Comparison of ENCODE assay signal across 8 mouse cellular contexts in the genomic region with DNA sequence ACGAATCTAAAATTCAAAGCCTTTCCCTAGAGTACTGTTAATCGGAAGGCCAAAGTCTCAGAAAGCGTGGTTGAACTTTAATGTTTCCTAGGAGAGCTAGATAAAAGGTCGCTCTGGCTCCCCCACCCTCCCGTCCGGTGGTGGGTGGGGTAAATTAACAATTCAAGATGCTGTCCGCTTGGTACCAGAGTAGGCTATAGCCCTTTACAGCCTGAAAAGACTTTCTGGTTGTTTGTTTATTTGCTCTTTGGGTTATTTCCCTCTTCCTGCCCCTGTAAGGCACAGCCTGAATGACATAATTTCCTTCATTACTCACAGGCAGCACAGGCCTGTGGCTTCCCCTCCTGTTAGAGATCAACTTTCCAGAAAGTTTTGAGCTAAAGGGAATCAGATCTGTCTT. TPM values are rescaled to one million over a fixed set of nuclear protein-coding genes. Genes with fewer than 3 reads are reported as not detected.
DNase-seq lines count a peak whose midpoint lies in the region; ATAC-seq lines count a peak whose summit lies in the region.

No protein-coding gene starts in this region.

- H3K4me2 ChIP-seq in limb, embryonic 11.5 days (ENCODE audit: low read depth, severe bottlenecking), result no peak overlapping the region
- H3K4me2 ChIP-seq in forebrain, embryonic 16.5 days (ENCODE audit: low read length), result no peak overlapping the region

- no peaks in the 10 kb centered on the region for H3K9me3 ChIP-seq in limb, embryonic 11.5 days (ENCODE audit: control insufficient read depth, low read length)
- H3K9me3 ChIP-seq in forebrain, embryonic 16.5 days (ENCODE audit: control insufficient read depth, low read length), result no peaks in the 10 kb centered on the region

- H3K4me3 ChIP-seq in limb, embryonic 11.5 days (ENCODE audit: low read depth, low read length), result no peak overlapping the region
- no peak overlapping the region for H3K4me3 ChIP-seq in forebrain, embryonic 16.5 days (replicated peaks; ENCODE audit: low read length)

- 0 out of 2 replicates have a peak overlapping the region, but pooled peaks have one; percentile 21 for H3K27ac ChIP-seq in limb, embryonic 11.5 days (replicated peaks; ENCODE audit: low read depth, low read length)
- no peak overlapping the region for H3K27ac ChIP-seq in forebrain, embryonic 16.5 days (ENCODE audit: low read length)

- DNase-seq in 416B (ENCODE audit: low read depth), result peak; percentile 81
- DNase-seq in heart, postnatal 4 days, result peak; percentile 14
- DNase-seq in limb, embryonic 11.5 days (ENCODE audit: low spot score), result no peak
- DNase-seq in spleen, postnatal 36 days (ENCODE audit: low spot score in 2 of 2), result no peak
- no peak for DNase-seq in urinary bladder, postnatal 4 days (ENCODE audit: low spot score in 2 of 2)
- DNase-seq in thymus, postnatal 4 days, result no peak

- no peaks in the 10 kb centered on the region for H3K27me3 ChIP-seq in limb, embryonic 11.5 days (ENCODE audit: control insufficient read depth, insufficient read depth, low read length)
- H3K27me3 ChIP-seq in forebrain, embryonic 16.5 days (replicated peaks; ENCODE audit: control insufficient read depth, insufficient read depth, low read length), result no peaks in the 10 kb centered on the region

- H3K36me3 ChIP-seq in limb, embryonic 11.5 days (ENCODE audit: control insufficient read depth, insufficient read depth, low read length), result no peaks in the 10 kb centered on the region
- no peaks in the 10 kb centered on the region for H3K36me3 ChIP-seq in forebrain, embryonic 16.5 days (ENCODE audit: control insufficient read depth, insufficient read depth)

- H3K9ac ChIP-seq in limb, embryonic 11.5 days (ENCODE audit: low read length), result no peak overlapping the region
- H3K9ac ChIP-seq in forebrain, embryonic 16.5 days (replicated peaks; ENCODE audit: low read depth, low read length), result no peak overlapping the region

- H3K4me1 ChIP-seq in limb, embryonic 11.5 days (ENCODE audit: control insufficient read depth, insufficient read depth, low read length), result peaks cover 4% of the 10 kb centered on the region; the same call in 1 of the 2 replicates
- H3K4me1 ChIP-seq in forebrain, embryonic 16.5 days (replicated peaks; ENCODE audit: control insufficient read depth, insufficient read depth, low read length), result no peaks in the 10 kb centered on the region

- WGBS in limb, embryonic 11.5 days, result 38% methylated on average over 7 of the region's 7 CpGs
- 73% methylated on average over 7 of the region's 7 CpGs for WGBS in forebrain, embryonic 16.5 days

- ATAC-seq in activated CD4-positive, CD25-positive, alpha-beta regulatory T cell, adult 4 months, result peak; percentile 63
- no peak for ATAC-seq in limb, embryonic 11.5 days (ENCODE audit: insufficient number of reproducible peaks, low FRiP score, low TSS enrichment, low read depth)
- ATAC-seq in forebrain, embryonic 16.5 days, result no peak

RNA-seq across cellular contexts. Expression of gene Swap70, which starts 31.6 kb away (rescaled TPM):
- 10 to 100 TPM; 38.4 to 43.6 TPM for polyA plus RNA-seq in activated CD4-positive, CD25-positive, alpha-beta regulatory T cell, adult 4 months (2017; shearing (Covaris generic))
- total RNA-seq in heart, postnatal 4 days (2021), result 10 to 100 TPM; 23.2 to 24.1 TPM
- polyA plus RNA-seq in limb, embryonic 11.5 days (2014; fragmentation: Nextera tagmentation; extraction: Ambion mirVana), result 28.2 and 30.4 TPM in 2 replicates
- polyA plus RNA-seq in forebrain, embryonic 16.5 days (2015; fragmentation: Nextera tagmentation; extraction: Ambion mirVana), result 11.7 and 13.2 TPM in 2 replicates

Comparison
In these comparisons a context has a peak if more than half of its experiments do, and no peak if none do; other contexts are left out.
1. DNase-seq: peak in 416B (single experiment) and heart, postnatal 4 days (single experiment); none in limb, embryonic 11.5 days (single experiment), spleen, postnatal 36 days (0 of 2), urinary bladder, postnatal 4 days (0 of 2) and thymus, postnatal 4 days (single experiment).